Mouse (Mus musculus): ENCODE measurements at regions not wholly inside any gene's neighbourhood (a gene's known extent, or its start where the extent isn't known, plus 50 kb on each side); places are given as distances from the start of the nearest gene placed in this dataset.

DNA sequence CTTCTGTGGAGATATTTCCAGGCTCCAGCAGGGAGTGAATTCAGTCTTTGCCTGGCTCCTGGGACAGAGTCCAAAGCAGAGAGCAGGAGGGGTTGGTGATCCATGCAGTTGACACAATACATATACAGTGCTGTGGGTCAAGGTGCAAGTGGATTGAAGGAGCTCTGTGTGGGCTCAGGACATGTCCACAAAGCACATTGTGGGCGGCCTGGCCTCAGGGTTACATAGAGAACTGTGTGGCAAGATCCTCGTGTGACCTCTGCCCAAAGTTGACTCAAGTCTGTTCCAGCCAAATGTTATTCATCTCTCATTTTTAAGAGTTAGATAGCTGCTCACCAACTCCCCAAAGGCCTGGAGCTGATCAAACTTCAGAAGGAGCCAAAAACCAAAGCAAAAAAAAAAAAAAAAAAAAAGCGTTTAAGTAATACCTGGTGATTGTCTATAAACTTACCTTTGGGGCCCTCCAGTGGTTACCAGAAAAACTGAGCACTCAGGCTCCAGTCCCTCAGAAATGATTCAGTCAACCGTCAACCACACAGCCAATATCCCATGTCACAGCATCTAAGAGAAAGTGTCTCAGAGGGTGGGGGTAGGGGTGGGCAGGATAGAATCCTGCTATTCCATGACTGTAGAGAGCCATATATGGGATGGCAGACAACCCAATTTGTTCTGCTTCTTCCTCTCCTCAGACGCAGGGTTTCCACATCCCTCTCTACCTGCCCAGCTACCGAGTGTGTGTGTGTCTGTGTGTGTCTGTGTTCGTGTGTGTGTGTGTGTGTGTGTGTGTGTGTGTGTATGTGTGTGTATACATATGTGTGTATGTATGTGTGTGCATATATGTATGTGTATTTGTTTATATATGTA is 91.9 kb upstream of the Far2 start:
- TF ChIP-seq POLR2A (IDR thresholded peaks at IDR 0.05; ENCODE audit: control insufficient read depth, low read depth, low read length) (no peak), CTCF (IDR thresholded peaks at IDR 0.05; ENCODE audit: control insufficient read depth, insufficient read depth, insufficient replicate concordance, low read depth, low read length) (no peak)
